Comparison of ENCODE assay signal across 11 mouse cellular contexts in genomic region chr10:95236226-95236625, GRCm38 (mm10).
DNase-seq lines count a peak whose midpoint lies in the region; ATAC-seq and TF ChIP-seq lines count a peak whose summit lies in the region.
"Had no signal": no experiment of that assay in that cellular context is flagged by ENCODE, and none has a peak within 500 bp of the region (broad histone marks: within the 10 kb centered on the region; RNA-seq: fewer than 3 reads in every experiment).

No protein-coding gene starts in this region.

- no peak; the same call in 1 of the 2 replicates for ATAC-seq in heart, postnatal 0 days (ENCODE audit: insufficient read depth, low read depth)
- no peak for ATAC-seq in heart, embryonic 11.5 days (replicated peaks; ENCODE audit: insufficient number of reproducible peaks, low FRiP score, low TSS enrichment)
- peak; percentile 50; the same call in 1 of the 2 replicates for ATAC-seq in liver, embryonic 13.5 days (ENCODE audit: low read depth)
- ATAC-seq in intestine, postnatal 0 days = no peak
- no peak for ATAC-seq in midbrain, embryonic 13.5 days
- ATAC-seq: hindbrain, postnatal 0 days had no signal

- H3K27me3 ChIP-seq in heart, postnatal 0 days (ENCODE audit: control insufficient read depth, insufficient read depth, low read length) = no peaks in the 10 kb centered on the region
- no peaks in the 10 kb centered on the region for H3K27me3 ChIP-seq in heart, embryonic 11.5 days (ENCODE audit: control insufficient read depth, insufficient read depth, low read length)
- no peaks in the 10 kb centered on the region for H3K27me3 ChIP-seq in liver, embryonic 13.5 days
- no peaks in the 10 kb centered on the region for H3K27me3 ChIP-seq in intestine, postnatal 0 days (replicated peaks; ENCODE audit: control insufficient read depth, insufficient read depth, low read length)
- no peaks in the 10 kb centered on the region for H3K27me3 ChIP-seq in midbrain, embryonic 13.5 days

- no peak overlapping the region for H3K4me3 ChIP-seq in heart, postnatal 0 days (ENCODE audit: low read depth, low read length)
- H3K4me3 ChIP-seq in heart, embryonic 11.5 days (ENCODE audit: low read depth, low read length) = no peak overlapping the region
- no peak overlapping the region for H3K4me3 ChIP-seq in liver, embryonic 13.5 days (replicated peaks)
- H3K4me3 ChIP-seq in intestine, postnatal 0 days (ENCODE audit: low read depth, low read length) = no peak overlapping the region
- H3K4me3 ChIP-seq in midbrain, embryonic 13.5 days (replicated peaks) = no peak overlapping the region
- H3K4me3 ChIP-seq: left cerebral cortex, adult 2 months had no signal

- H3K27ac ChIP-seq in heart, postnatal 0 days (ENCODE audit: low read depth) = peak overlapping the region; percentile 30; the same call in 1 of the 2 replicates
- H3K27ac ChIP-seq in heart, embryonic 11.5 days (ENCODE audit: low read depth, low read length) = no peak overlapping the region
- H3K27ac ChIP-seq in liver, embryonic 13.5 days = 0 out of 2 replicates have a peak overlapping the region, but pooled peaks have one; percentile 13
- H3K27ac ChIP-seq in intestine, postnatal 0 days (ENCODE audit: low read depth, low read length) = no peak overlapping the region
- no peak overlapping the region for H3K27ac ChIP-seq in midbrain, embryonic 13.5 days
- H3K27ac ChIP-seq: hindbrain, postnatal 0 days; left cerebral cortex, adult 2 months had no signal

- no peak for DNase-seq in heart, postnatal 0 days (ENCODE audit: low spot score)
- peak; percentile 29 to 31 for DNase-seq in spleen, postnatal 36 days (ENCODE audit: low spot score in 2 of 2)
- no peak for DNase-seq in spleen, adult 12 weeks (ENCODE audit: low spot score)
- no peak for DNase-seq in liver, embryonic 13.5 days
- no peak for DNase-seq in neural tube, embryonic 10.5 days (ENCODE audit: extremely low spot score, low spot score)

- no peaks in the 10 kb centered on the region for H3K36me3 ChIP-seq in heart, postnatal 0 days (replicated peaks; ENCODE audit: control insufficient read depth, insufficient read depth, low read length)
- no peaks in the 10 kb centered on the region for H3K36me3 ChIP-seq in heart, embryonic 11.5 days (ENCODE audit: control insufficient read depth, insufficient read depth, low read length)
- H3K36me3 ChIP-seq in liver, embryonic 13.5 days = no peaks in the 10 kb centered on the region
- H3K36me3 ChIP-seq in intestine, postnatal 0 days (ENCODE audit: control insufficient read depth, insufficient read depth) = no peaks in the 10 kb centered on the region
- H3K36me3 ChIP-seq in midbrain, embryonic 13.5 days = no peaks in the 10 kb centered on the region

- H3K4me1 ChIP-seq in heart, postnatal 0 days (ENCODE audit: control insufficient read depth, insufficient read depth) = peaks cover 40% of the 10 kb centered on the region
- peaks cover 24% of the 10 kb centered on the region for H3K4me1 ChIP-seq in heart, embryonic 11.5 days (ENCODE audit: control insufficient read depth, insufficient read depth, low read length)
- peaks cover 8% of the 10 kb centered on the region for H3K4me1 ChIP-seq in liver, embryonic 13.5 days (replicated peaks)
- H3K4me1 ChIP-seq in intestine, postnatal 0 days (replicated peaks; ENCODE audit: control insufficient read depth, insufficient read depth, low read length) = no peaks in the 10 kb centered on the region
- H3K4me1 ChIP-seq in midbrain, embryonic 13.5 days (replicated peaks) = peaks cover 39% of the 10 kb centered on the region

- 44% methylated on average over 8 of the region's 8 CpGs for WGBS in heart, postnatal 0 days
- 46% methylated on average over 8 of the region's 8 CpGs for WGBS in heart, embryonic 11.5 days (ENCODE audit: insufficient replicate concordance)
- 26% methylated on average over 8 of the region's 8 CpGs for WGBS in liver, embryonic 13.5 days (ENCODE audit: insufficient replicate concordance)
- WGBS in intestine, postnatal 0 days = 58% methylated on average over 8 of the region's 8 CpGs
- 41% methylated on average over 8 of the region's 8 CpGs for WGBS in midbrain, embryonic 13.5 days

- H3K9ac ChIP-seq in heart, postnatal 0 days (replicated peaks; ENCODE audit: low read depth, low read length) = no peak overlapping the region
- no peak overlapping the region for H3K9ac ChIP-seq in heart, embryonic 11.5 days (ENCODE audit: low read depth, low read length)
- no peak overlapping the region for H3K9ac ChIP-seq in liver, embryonic 13.5 days
- H3K9ac ChIP-seq in intestine, postnatal 0 days (ENCODE audit: low read depth, low read length) = no peak overlapping the region
- no peak overlapping the region for H3K9ac ChIP-seq in midbrain, embryonic 13.5 days (replicated peaks)

- no peak for TF ChIP-seq CTCF in heart, postnatal 0 days (IDR thresholded peaks at IDR 0.05; ENCODE audit: low read depth)
- no peak for TF ChIP-seq CTCF in intestine, postnatal 0 days (IDR thresholded peaks at IDR 0.05; ENCODE audit: low read depth)

- no peak overlapping the region for H3K4me2 ChIP-seq in heart, postnatal 0 days (ENCODE audit: low read depth, low read length)
- H3K4me2 ChIP-seq in heart, embryonic 11.5 days = no peak overlapping the region
- H3K4me2 ChIP-seq in liver, embryonic 13.5 days = no peak overlapping the region
- no peak overlapping the region for H3K4me2 ChIP-seq in intestine, postnatal 0 days (replicated peaks; ENCODE audit: low read depth)
- H3K4me2 ChIP-seq in midbrain, embryonic 13.5 days (replicated peaks) = no peak overlapping the region

- TF ChIP-seq EP300 in heart, postnatal 0 days (IDR thresholded peaks at IDR 0.05; ENCODE audit: low read depth) = no peak

- no peaks in the 10 kb centered on the region for H3K9me3 ChIP-seq in heart, postnatal 0 days (replicated peaks; ENCODE audit: control insufficient read depth, low read length)
- no peaks in the 10 kb centered on the region for H3K9me3 ChIP-seq in heart, embryonic 11.5 days (replicated peaks; ENCODE audit: control insufficient read depth, low read length)
- H3K9me3 ChIP-seq in liver, embryonic 13.5 days (replicated peaks) = no peaks in the 10 kb centered on the region
- H3K9me3 ChIP-seq in intestine, postnatal 0 days (ENCODE audit: control insufficient read depth) = no peaks in the 10 kb centered on the region
- no peaks in the 10 kb centered on the region for H3K9me3 ChIP-seq in midbrain, embryonic 13.5 days
- H3K9me3 ChIP-seq: G1E had no signal

Comparison
In these comparisons a context has a peak if more than half of its experiments do, and no peak if none do; other contexts are left out.
1. DNase-seq: peak in spleen, postnatal 36 days (2 of 2); none in heart, postnatal 0 days (single experiment), spleen, adult 12 weeks (single experiment), liver, embryonic 13.5 days (single experiment) and neural tube, embryonic 10.5 days (single experiment).
2. H3K27ac ChIP-seq: peak in heart, postnatal 0 days (single experiment) and liver, embryonic 13.5 days (single experiment); none in heart, embryonic 11.5 days (single experiment), intestine, postnatal 0 days (single experiment) and midbrain, embryonic 13.5 days (single experiment).